Mouse (Mus musculus) neutrophil, adult 83 days (primary cell): Measurements from ENCODE around the gene Olfr508. TPM values are rescaled to one million over a fixed set of nuclear protein-coding genes. Genes with fewer than 3 reads are reported as not detected.

Source experiments
- total RNA-seq, 2 experiments: library from RNA; stranded (reverse); gene quantifications; one replicate each; pipeline ENCODE4 v1.2.4; 2023

The Olfr508 gene
- total RNA-seq, result not detected

DNA sequence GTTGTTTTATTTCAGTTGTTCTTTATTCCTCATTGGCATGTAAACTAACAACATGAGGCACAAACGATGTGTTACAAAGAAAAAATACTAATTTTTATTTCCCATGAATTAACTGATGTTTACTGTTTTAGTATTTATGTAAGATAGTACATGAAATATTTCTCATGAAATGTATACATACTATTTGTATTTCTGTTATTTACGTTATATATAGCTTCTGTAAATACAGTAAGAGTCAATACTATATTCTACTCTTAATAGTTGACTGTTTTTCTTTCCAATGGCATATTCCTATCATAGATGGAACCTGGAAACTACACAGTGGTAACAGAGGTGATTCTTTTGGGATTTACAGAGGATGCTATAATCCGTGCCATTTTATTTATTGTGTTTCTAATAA is at the start of gene Olfr508:
Olfr508 (plus strand) TSS at position 301 of the 400 bp plus-strand sequence.

GRCm38 (mm10) chr7:108610487-108610886 is 19.3 kb upstream of the Olfr508 start, which contains the start of gene Olfr506:
Olfr506 (plus strand) TSS chr7:108610787.

GRCm38 (mm10) chr7:108621514-108621913 is 8.3 kb upstream of the Olfr508 start, which contains the start of gene Olfr507:
Olfr507 (plus strand) TSS chr7:108621814.

DNA sequence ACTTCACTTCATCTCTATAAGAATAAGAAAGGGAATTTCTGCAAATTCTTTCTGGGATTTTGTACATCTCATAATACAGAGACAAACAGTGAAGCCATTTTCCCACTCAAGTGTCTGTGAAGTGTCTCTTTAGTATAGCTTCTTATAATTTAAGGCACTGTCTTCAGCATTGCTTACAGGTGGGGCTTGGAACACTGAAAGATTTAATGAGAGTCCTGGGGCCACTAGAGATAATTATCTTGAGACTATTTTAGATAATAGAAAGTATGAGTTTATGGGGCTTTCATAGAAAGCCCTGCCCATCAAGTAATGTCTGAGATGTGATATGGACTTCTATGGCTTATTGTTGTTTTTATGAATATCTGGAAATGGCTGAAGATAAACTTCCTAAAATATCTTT is 22.0 kb downstream of the Olfr508 start, which contains the start of gene Olfr509:
Olfr509 (minus strand) TSS at position 101 of the 400 bp plus-strand sequence.

DNA sequence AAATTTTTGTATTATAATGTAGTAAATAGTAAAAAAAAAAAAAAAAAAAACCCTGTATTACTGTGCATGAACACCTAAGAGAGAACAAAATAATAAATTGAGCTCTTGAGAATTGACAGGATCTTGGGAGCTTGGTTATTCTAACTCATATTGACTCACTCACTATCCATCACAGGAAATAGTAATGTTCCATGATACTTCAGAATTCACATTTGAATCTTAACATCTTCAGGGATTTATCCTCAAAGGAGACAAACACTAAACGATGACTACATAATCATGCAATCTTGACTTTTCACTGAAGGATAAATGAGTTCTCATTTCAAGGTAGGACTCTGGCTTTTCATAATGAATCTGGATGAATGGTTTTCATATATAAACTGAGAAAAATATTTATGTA is 36.3 kb downstream of the Olfr508 start, which contains the start of gene Olfr510:
Olfr510 (plus strand) TSS at position 301 of the 400 bp plus-strand sequence.

Other genes starting within 250 kb of the Olfr508 start
- not detected for gene Olfr495, start 236.8 kb upstream of the Olfr508 start, total RNA-seq
- gene Olfr497, start 209.6 kb upstream of the Olfr508 start, total RNA-seq, result not detected
- not detected for gene Olfr498, start 164.7 kb upstream of the Olfr508 start, total RNA-seq
- gene Olfr502, start 104.9 kb upstream of the Olfr508 start, total RNA-seq, result not detected
- not detected for gene Olfr503, start 85.5 kb upstream of the Olfr508 start, total RNA-seq
- gene Olfr504, start 64.2 kb upstream of the Olfr508 start, total RNA-seq, result not detected
- not detected for gene Olfr506, start 19.2 kb upstream of the Olfr508 start, total RNA-seq
- gene Olfr507, start 8.2 kb upstream of the Olfr508 start, total RNA-seq, result not detected
- not detected for gene Olfr509, start 21.9 kb downstream of the Olfr508 start, total RNA-seq
- gene Olfr510, start 36.4 kb downstream of the Olfr508 start, total RNA-seq, result not detected
- gene Olfr512, start 83.3 kb downstream of the Olfr508 start, total RNA-seq, result not detected
- not detected for gene Olfr513, start 121.0 kb downstream of the Olfr508 start, total RNA-seq
- not detected for gene Olfr514, start 196.0 kb downstream of the Olfr508 start, total RNA-seq
- not detected for gene Olfr516, start 220.5 kb downstream of the Olfr508 start, total RNA-seq
- not detected for gene Olfr517, start 242.4 kb downstream of the Olfr508 start, total RNA-seq